Mouse (Mus musculus) adrenal gland, adult (tissue): ENCODE results near the gene Sprtn.
A peak's percentile ranks its signal among the peaks of the same experiment; 100 is the strongest.

Experiments used
- DNase-seq, 2 experiments: peaks; one replicate each; pipeline ENCODE4 v3.0.0; 2022 to 2023; ENCODE audit warnings: low spot score in 1 of 2; ENCODE audit not compliant: inconsistent age in 2 of 2

Sprtn gene

GRCm38 (mm10) chr8:124898251-124898905, 692 bp downstream of the Sprtn start:
- DNase-seq, result peak in 1 of 2 experiments; percentile 65

DNA sequence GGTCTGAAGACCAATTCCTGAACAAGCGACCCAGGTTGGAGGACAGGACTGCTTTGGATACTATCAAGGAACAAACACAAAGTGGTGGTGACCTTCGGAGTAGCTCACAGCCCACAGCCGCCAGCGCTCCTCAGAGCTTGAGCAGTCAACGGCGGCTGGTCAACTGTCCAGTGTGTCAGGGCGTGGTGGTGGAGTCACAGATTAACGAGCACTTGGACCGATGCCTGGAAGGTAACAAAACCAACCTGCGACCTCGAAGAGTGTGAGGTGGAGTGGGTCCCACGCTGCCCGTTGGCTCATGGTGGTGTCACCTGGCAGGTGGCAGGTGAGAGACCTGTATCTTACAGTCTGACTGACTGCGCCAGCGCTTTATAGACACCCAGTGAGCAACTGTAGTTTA, 5.5 kb downstream of the Sprtn start:
- no peak for DNase-seq

- no peak for DNase-seq
These were observed 7.8 kb downstream of the Sprtn start for GRCm38 (mm10) chr8:124905482-124905881.

GRCm38 (mm10) chr8:124909936-124910335, 12.2 kb downstream of the Sprtn start:
- DNase-seq, result peak; percentile 38 to 72

GRCm38 (mm10) chr8:124910349-124910748, 12.7 kb downstream of the Sprtn start:
- peak in 1 of 2 experiments; percentile 57 for DNase-seq

DNA sequence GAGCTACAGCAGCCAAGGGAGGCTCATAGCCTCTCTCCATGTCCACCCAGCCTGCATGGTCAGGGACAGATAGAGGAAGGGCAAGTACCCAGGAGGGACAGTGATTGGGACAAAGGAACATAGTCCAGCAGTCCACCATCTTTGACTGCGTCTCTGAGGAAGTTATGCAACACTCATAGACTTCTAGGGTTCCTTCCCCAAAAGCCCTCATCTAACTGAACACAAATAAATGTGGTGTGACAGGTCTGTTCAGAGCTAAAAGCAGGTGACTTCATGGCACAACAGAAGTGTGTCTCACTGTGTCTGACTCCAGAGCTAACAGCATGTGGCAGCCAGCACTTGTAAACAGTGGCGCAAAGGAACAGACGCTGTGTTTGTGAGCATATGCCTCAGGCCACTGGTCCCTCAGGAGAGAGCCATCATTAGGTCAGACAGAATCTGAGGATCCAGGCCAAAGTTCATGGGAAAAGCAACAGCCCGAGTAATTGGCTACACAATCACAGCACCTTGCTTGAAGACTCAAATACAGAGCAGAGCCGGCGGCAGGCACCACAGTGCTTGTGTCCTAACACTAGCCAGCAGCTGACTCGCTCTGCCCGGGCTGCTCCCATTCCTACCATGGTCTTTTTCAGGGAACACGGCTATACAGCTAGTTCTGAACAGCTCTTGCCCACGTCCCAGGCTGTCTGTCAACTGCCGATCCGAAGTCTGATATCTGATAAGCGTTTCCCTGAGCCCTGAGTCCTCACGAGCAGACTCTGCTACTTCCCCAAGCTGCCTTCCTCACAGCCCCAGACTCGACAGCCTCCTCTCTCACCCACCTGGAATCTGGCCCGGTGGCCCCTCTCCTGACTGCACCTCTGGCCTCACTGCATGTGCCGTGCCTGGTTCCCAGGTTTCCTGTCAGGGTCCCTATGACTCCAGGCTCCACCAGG, 14.5 kb downstream of the Sprtn start:
- no peak for DNase-seq

GRCm38 (mm10) chr8:124914061-124914460, 16.4 kb downstream of the Sprtn start:
- no peak for DNase-seq

DNA sequence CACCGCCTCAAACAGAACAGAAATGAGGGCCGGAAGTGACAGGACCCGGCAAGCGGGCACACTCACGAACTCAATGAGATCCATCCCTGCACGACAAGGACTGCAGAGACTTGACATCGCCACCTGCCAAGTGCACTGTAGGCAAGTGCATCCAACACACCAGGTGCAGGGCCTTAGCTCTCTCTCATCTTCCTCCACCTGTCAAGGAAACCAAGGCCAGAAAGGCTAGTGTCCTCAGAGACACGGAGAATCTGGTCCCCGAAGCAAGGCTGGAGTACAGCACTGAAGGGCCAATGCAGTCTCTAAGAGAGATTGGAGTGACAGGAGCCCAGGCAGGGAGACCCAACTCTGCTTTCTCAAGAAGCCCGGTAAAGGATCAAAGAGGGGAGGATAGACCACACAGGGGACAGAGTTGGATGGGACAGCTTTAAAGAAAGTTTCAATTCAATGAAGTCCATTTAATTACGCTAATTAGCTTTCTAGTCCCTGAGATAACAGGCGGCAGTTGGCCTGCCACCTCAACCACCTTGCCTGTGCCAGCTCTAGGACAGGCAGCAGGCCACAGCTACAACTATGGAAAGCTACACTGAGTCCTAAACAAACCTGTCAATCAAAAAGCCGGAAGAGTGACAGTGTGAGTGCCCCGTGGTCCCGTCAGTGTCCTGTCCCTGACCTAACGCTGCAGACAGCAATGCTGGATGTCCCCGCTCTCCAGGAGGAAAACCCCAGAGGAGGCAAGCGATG, 20.2 kb downstream of the Sprtn start:
- no peak for DNase-seq

- peak; percentile 42 to 75 for DNase-seq
These were observed 23.9 kb downstream of the Sprtn start for GRCm38 (mm10) chr8:124921369-124922279.

- DNase-seq, result peak in 1 of 2 experiments; percentile 59
These were observed 24.9 kb downstream of the Sprtn start for GRCm38 (mm10) chr8:124922490-124923089.

- peak in 1 of 2 experiments; percentile 61 for DNase-seq
These were observed 26.4 kb downstream of the Sprtn start for GRCm38 (mm10) chr8:124923971-124924652.

DNA sequence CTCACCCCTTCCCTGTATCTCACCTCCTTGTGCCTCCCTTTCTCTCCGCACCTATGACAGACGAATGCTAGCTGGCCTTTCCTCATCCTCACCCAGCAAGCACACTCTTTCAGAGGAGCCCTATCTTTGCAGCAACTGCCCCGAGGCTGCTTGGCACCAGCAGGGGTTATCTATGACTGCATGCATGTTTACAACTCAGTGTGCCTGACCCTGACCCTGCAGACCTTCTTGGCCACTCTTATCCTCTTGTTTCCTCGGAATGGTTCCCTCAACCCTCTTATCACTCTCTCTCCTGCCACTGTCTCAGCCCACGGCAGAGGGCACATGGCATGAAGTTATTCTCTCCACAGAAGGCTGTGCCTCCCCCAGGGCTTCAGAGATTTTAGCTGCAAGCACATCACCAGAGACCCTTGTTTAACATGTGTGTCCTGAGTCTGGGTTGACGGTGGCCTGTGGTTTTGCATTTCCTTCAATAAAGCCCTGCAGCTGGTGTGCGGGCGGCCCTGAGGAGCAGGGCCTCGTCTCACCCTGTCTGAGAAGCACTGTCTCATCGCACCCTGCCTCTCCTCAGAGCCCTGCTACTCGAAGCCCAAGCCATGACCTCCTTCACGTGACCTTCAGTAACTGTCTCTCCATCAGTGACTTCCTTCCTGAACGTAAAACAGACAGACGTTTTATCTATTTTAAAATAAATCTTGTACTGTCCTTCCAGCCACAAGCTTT, 28.0 kb downstream of the Sprtn start:
- peak; percentile 29 to 75 for DNase-seq

DNA sequence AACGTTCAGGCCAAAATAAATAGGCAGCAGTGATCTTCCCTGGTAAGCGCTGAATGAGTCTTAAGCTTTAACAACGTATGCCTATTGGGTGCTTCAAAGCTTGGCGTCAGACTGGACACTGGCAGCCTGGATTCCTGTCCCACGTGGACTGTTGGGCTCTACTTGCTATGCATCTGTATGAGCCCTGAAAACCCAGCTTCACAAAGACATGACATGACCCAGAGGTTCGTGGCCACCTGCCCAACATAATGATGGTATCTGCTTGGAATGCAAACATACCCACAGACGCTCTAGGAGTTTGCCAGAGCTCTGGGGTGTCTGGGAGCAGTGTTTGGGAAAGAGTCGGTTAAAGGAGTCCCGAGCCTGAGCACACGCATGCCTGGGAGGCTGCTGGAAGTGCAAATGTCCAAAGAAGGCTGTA, 28.7 kb downstream of the Sprtn start:
- DNase-seq, result peak in 1 of 2 experiments; percentile 46

DNA sequence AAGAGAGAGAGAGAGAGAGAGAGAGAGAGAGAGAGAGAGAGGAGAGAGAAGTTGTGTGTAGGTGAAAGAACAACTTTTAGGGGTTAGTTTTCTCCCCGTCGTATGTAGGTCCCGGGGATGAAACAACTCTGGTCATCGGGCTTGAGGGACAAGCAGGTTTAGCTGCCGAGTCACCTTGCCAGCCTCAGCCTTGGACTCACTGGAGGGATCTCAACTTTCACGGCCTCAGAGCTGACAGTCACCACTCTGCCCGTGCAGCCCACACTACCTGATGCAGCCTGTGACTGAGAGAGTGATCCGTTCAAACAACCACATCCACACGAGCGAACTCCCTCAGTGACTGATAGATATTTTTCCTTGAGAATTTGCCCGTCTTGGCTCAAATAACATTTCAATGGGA, 31.3 kb downstream of the Sprtn start:
- no peak for DNase-seq

DNA sequence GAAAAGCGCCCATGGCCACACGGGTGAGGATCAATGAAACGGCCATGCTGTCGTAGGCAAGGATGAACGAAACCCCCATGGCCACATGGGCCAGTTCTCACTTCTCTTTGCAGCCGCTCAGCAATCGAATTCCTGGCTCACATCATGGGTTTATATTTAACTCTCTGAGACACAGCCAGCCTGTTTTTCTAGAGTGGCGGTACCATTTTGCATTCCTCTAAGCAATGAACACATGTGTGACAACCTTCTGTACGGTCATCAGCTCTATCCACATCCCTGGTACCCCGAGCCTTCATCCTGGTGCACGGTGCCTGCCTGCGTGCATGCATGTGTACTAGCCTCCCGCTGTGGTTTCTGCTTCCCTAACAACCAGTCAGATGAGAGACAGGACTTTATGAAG, 32.4 kb downstream of the Sprtn start:
- DNase-seq, result no peak

DNA sequence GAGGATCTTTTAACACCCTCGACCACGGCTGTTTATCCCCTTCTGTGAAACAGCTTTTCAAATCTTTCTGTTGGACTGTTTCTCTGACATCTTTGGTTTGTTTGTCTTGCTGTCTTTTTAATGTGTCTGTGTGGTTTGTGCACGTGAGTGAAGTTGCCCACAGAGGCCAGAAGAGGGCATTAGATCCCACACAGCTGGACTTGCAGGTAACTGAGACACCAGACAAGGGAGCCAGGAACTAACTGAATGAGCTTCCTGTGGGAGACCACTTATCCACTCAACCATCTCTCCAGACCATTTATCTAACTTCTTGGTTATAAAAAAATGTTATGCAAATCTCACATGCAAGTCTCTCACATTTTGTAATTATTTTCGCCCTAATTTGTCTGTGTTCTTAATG, 33.0 kb downstream of the Sprtn start:
- no peak for DNase-seq

DNA sequence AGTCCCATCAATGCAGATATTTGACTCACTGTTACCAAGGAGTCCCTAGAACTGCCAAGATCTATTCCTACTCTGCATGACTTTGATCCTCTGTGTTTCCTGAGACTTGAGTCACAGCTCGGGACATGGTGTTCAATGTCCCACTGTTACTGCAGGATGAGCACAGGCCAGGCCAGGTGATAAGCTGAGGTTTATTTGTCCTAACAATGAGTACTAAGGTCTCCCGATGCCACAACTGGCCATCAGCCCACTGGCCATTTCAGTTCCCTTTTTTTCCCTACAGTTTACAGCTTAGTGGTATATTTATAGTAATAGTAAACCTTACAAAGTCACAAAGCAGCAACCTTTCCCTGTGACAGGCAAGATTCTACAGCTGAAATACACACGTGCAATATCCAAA, 34.7 kb downstream of the Sprtn start:
- DNase-seq, result no peak

- DNase-seq, result no peak
These were observed 37.4 kb downstream of the Sprtn start for GRCm38 (mm10) chr8:124935116-124935515.

- DNase-seq, result no peak
These were observed 39.0 kb downstream of the Sprtn start for GRCm38 (mm10) chr8:124936699-124937098.
